Mouse (Mus musculus): ENCODE results near the gene Rps10.
A peak's percentile ranks its signal among the peaks of the same experiment; 100 is the strongest.
"Not testable (repeated sequence)": the region's sequence is repeated elsewhere in the genome, so short reads cannot be mapped to it uniquely, and the experiment has no call there.

Gene Rps10

GRCm38 (mm10) chr17:27643756-27644155 lies 7.3 kb upstream of the Rps10 start:
- DNase-seq (ENCODE audit: low read depth, low spot score) = no peak

- no peak for DNase-seq (ENCODE audit: low read depth, low spot score)
These were observed 6.6 kb upstream of the Rps10 start for GRCm38 (mm10) chr17:27643101-27643500.

- peak; percentile 55 for DNase-seq (ENCODE audit: low read depth, low spot score)
These were observed 6.1 kb upstream of the Rps10 start for GRCm38 (mm10) chr17:27642491-27643062.

GRCm38 (mm10) chr17:27639851-27640250 lies 3.4 kb upstream of the Rps10 start:
- DNase-seq (ENCODE audit: low read depth, low spot score) = not testable (repeated sequence)

GRCm38 (mm10) chr17:27638921-27639332 lies 2.5 kb upstream of the Rps10 start:
- no peak for DNase-seq (ENCODE audit: low read depth, low spot score)

- no peak for DNase-seq (ENCODE audit: low read depth, low spot score)
These were observed 864 bp upstream of the Rps10 start for GRCm38 (mm10) chr17:27637333-27637732.

- DNase-seq (ENCODE audit: low read depth, low spot score) = not testable (repeated sequence)
These were observed 930 bp downstream of the Rps10 start for GRCm38 (mm10) chr17:27635575-27635903.

- peak; percentile 88 for DNase-seq (ENCODE audit: low read depth, low spot score)
These were observed 1.4 kb downstream of the Rps10 start, which contains the start of gene RPS10-NUDT3 for GRCm38 (mm10) chr17:27634871-27635574. RPS10-NUDT3 (minus strand) TSS chr17:27635222.

GRCm38 (mm10) chr17:27629249-27630020 lies 7.0 kb downstream of the Rps10 start:
- DNase-seq (ENCODE audit: low read depth, low spot score) = peak; percentile 69

GRCm38 (mm10) chr17:27628376-27628775 lies 8.1 kb downstream of the Rps10 start:
- no peak for DNase-seq (ENCODE audit: low read depth, low spot score)

- DNase-seq (ENCODE audit: low read depth, low spot score) = no peak
These were observed 9.0 kb downstream of the Rps10 start for GRCm38 (mm10) chr17:27627451-27627850.

- DNase-seq (ENCODE audit: low read depth, low spot score) = no peak
These were observed 9.8 kb downstream of the Rps10 start for GRCm38 (mm10) chr17:27626681-27627080.

- no peak for DNase-seq (ENCODE audit: low read depth, low spot score)
These were observed 10.8 kb downstream of the Rps10 start for GRCm38 (mm10) chr17:27625455-27626251.

- peak; percentile 88 for DNase-seq (ENCODE audit: low read depth, low spot score)
These were observed 12.8 kb downstream of the Rps10 start, which contains the start of gene Nudt3 for GRCm38 (mm10) chr17:27623360-27624326. Nudt3 (minus strand) TSS chr17:27623495.

- DNase-seq (ENCODE audit: low read depth, low spot score) = peak; percentile 48
These were observed 13.7 kb downstream of the Rps10 start for GRCm38 (mm10) chr17:27622611-27623359.

GRCm38 (mm10) chr17:27621705-27622531 lies 14.6 kb downstream of the Rps10 start:
- DNase-seq (ENCODE audit: low read depth, low spot score) = no peak

- DNase-seq (ENCODE audit: low read depth, low spot score) = no peak
These were observed 15.3 kb downstream of the Rps10 start for GRCm38 (mm10) chr17:27621161-27621560.

- no peak for DNase-seq (ENCODE audit: low read depth, low spot score)
These were observed 21.1 kb downstream of the Rps10 start for GRCm38 (mm10) chr17:27615388-27615787.

GRCm38 (mm10) chr17:27613016-27613415 lies 23.5 kb downstream of the Rps10 start:
- DNase-seq (ENCODE audit: low read depth, low spot score) = no peak
